Mouse (Mus musculus): Measurements from ENCODE around the gene Alkbh2. TPM values are rescaled to one million over a fixed set of nuclear protein-coding genes. Genes with fewer than 3 reads are reported as not detected.

The Alkbh2 gene
- polyA plus RNA-seq, 1 experiment from 2014 or later = 7.6 TPM

DNA sequence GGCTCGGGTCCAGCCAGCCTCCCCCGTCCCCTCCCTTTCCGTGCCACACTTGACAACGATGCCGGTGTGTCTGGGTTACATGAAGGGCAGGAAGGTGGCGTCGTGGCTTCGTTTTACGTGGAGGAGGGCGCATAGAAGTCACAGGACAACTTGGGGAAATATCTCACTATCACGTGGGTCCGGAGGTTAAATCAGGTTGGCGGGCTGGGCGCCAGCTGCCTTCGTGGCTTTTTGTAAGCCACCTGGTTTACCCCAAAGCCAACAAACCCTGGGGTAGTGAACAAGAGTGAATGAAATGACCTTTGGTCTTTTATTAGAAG lies 3.5 kb upstream of the Alkbh2 start:
- Histone ChIP-seq H3K4me1 (ENCODE audit: control insufficient read depth, insufficient read depth, low read length) (peaks cover 35% of the 10 kb centered on the region), H3K9me3 (ENCODE audit: control insufficient read depth, low read length) (no peaks in the 10 kb centered on the region), H3K4me3 (ENCODE audit: low read length) (peak overlapping the region; percentile 86), H3K27me3 (replicated peaks; ENCODE audit: control insufficient read depth, insufficient read depth, low read length) (no peaks in the 10 kb centered on the region), H3K27ac (ENCODE audit: low read length) (peak overlapping the region; percentile 83), H3K9ac (ENCODE audit: low read depth, low read length) (peak overlapping the region; percentile 75), H3K36me3 (ENCODE audit: control insufficient read depth, insufficient read depth, low read length) (no peaks in the 10 kb centered on the region), H3K4me2 (ENCODE audit: low read depth, low read length) (peak overlapping the region; percentile 99)
- no peak for ATAC-seq
- 0% methylated on average over 15 of the region's 15 CpGs for WGBS

DNA sequence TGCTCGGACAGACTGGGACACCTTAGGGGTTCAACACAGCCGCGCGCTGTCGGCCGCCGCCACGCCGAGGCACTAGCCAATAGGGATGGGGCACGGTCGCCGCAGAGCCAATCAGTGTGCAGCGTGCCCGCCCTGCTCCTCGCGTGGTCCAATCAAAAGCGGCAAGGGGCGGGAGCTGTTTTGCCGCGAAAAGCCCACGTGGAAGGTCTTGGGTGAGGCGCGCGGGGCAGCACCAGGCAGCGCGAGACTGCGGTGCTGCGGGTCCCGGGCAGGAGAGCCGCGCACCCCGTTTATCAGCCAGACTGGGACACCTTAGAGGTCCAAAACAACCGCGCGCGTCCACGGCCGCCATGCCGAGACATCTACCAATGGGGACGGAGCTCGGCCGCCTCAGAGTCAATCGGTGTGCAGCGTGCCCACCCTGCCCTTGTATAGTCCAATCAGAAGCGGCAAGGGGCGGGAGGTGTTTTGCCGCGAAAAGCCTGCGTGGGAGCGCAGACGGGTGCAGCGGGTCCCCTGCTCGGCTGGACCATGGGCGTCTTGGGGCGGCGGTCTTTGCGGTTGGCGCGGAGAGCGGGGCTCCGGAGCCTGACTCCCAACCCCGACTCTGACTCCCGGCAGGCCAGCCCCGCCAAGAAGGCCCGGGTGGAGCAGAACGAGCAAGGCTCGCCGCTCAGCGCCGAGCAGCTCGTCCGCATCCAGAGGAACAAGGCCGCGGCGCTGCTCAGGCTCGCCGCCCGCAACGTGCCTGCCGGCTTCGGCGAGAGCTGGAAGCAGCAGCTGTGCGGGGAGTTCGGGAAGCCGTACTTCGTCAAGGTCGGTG lies 2.9 kb upstream of the Alkbh2 start:
- Histone ChIP-seq H3K36me3 (ENCODE audit: control insufficient read depth, insufficient read depth, low read length) (no peaks in the 10 kb centered on the region), H3K9me3 (ENCODE audit: control insufficient read depth, low read length) (no peaks in the 10 kb centered on the region), H3K27ac (ENCODE audit: low read length) (peak overlapping the region; percentile 83), H3K27me3 (replicated peaks; ENCODE audit: control insufficient read depth, insufficient read depth, low read length) (no peaks in the 10 kb centered on the region), H3K4me3 (ENCODE audit: low read length) (peak overlapping the region; percentile 86), H3K4me2 (ENCODE audit: low read depth, low read length) (peak overlapping the region; percentile 99), H3K4me1 (ENCODE audit: control insufficient read depth, insufficient read depth, low read length) (peaks cover 35% of the 10 kb centered on the region), H3K9ac (ENCODE audit: low read depth, low read length) (peak overlapping the region; percentile 75)
- 0% methylated on average over 87 of the region's 87 CpGs for WGBS
- ATAC-seq = peak; percentile 97

DNA sequence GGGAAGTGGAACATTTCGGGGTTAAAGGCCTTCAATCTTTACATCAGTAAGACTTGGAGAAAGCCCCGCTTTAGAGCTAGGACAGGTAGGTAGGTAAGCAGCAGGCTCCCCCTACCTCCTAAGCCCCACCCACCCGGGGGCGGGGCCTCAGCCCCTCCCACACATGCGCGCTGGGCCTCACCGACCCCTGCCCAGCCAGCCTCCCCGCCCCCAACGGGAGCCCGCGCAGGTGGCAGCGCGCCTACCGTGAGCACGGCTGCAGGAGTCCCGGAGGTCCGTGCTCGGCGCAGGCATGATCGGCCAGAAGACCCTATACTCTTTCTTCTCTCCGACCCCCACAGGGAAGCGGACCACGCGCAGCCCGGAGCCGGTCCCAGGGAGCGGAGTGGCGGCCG lies 2.2 kb upstream of the Alkbh2 start, which contains the start of gene Ung:
Ung (plus strand) TSS at position 176 of the 395 bp plus-strand sequence.
- peak within 1 kb of the TSS; percentile 75 for H3K9ac ChIP-seq (ENCODE audit: low read depth, low read length)
- H3K9me3 ChIP-seq (ENCODE audit: control insufficient read depth, low read length) = no peaks in the 10 kb centered on the region
- peak within 1 kb of the TSS; percentile 99 for H3K4me2 ChIP-seq (ENCODE audit: low read depth, low read length)
- 0 out of 2 replicates have a peak, but pooled peaks cover 2% of the 10 kb centered on the region for H3K36me3 ChIP-seq (ENCODE audit: control insufficient read depth, insufficient read depth, low read length)
- H3K27ac ChIP-seq (ENCODE audit: low read length) = peak within 1 kb of the TSS; percentile 83
- peaks cover 35% of the 10 kb centered on the region for H3K4me1 ChIP-seq (ENCODE audit: control insufficient read depth, insufficient read depth, low read length)
- ATAC-seq = peak; percentile 34
- no peaks in the 10 kb centered on the region for H3K27me3 ChIP-seq (replicated peaks; ENCODE audit: control insufficient read depth, insufficient read depth, low read length)
- WGBS = 3% methylated on average over 21 of the region's 29 CpGs
- H3K4me3 ChIP-seq (ENCODE audit: low read length) = peak within 1 kb of the TSS; percentile 86

DNA sequence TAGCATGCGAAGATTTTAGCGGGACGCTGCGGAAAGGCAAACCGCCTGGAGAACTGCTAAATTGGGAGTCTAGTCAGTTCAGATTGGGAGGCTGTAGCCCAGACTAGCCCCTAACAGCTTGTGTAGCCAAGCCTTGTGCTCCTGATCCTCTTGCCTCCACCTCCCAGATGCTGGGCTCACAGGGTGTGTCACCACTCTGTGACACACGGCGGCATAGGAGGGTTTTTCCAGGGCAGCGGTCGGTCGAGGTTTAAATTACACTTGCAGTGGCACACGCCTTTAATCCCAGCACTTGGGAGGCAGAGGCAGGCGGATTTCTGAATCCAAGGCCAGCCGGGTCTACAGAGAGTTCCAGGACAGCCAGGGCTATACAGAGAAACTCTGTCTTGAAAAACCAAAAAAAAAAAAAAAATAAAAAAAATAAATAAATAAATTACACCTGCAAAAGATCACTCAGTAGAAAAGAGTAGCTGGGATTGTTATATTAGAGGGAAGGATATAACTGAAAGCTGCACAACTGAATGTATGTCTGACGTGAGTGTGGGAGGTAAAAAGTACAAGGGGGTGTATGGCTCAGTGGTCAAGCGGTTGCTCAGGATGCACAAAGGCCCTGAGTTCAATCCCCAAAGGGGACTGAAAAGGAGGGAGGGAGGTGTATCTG lies 1.7 kb upstream of the Alkbh2 start:
- H3K4me2 ChIP-seq (ENCODE audit: low read depth, low read length) = peak overlapping the region; percentile 99
- no peaks in the 10 kb centered on the region for H3K27me3 ChIP-seq (replicated peaks; ENCODE audit: control insufficient read depth, insufficient read depth, low read length)
- H3K4me1 ChIP-seq (ENCODE audit: control insufficient read depth, insufficient read depth, low read length) = peaks cover 35% of the 10 kb centered on the region
- no peak for ATAC-seq
- H3K9ac ChIP-seq (ENCODE audit: low read depth, low read length) = peak overlapping the region; percentile 75
- H3K9me3 ChIP-seq (ENCODE audit: control insufficient read depth, low read length) = no peaks in the 10 kb centered on the region
- WGBS = 77% methylated on average over 15 of the region's 15 CpGs
- 0 out of 2 replicates have a peak, but pooled peaks cover 2% of the 10 kb centered on the region for H3K36me3 ChIP-seq (ENCODE audit: control insufficient read depth, insufficient read depth, low read length)
- no peak overlapping the region for H3K27ac ChIP-seq (ENCODE audit: low read length)
- H3K4me3 ChIP-seq (ENCODE audit: low read length) = peak overlapping the region; percentile 86

DNA sequence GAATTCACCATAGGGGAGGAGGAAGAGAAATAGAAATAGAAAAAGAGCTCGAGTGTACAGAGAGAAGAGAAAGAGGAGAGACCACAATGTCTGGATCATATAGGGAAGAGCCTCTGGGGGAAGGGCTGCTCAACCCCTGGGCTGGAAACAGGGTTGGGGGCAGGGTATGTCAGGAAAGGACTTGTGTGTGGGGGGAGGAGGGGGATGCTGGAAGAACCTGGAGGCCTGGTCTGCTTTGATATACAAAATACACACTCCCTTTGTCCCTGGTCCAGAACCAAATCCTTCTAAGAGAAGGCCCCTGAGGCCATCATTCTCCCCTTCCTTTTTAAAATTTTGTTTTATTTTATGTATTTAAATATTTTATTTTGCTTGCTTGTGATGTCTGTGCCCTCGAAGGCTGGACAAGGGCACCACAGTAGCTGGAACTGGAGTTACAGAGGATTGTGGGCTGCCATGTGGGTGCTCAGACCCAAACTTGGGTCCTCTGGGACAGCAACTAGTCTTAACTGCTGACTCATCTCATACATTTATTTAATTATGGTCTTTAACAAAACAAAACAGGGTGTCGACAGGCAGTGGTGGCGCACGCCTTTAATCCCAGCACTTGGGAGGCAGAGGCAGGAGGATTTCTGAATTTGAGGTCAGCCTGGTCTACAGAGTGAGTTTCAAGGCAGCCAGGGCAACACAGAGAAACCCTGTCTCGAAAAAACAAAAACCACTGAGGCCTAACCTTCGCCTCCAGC lies 1.3 kb downstream of the Alkbh2 start:
- H3K4me3 ChIP-seq (ENCODE audit: low read length) = peak overlapping the region; percentile 75
- H3K9me3 ChIP-seq (ENCODE audit: control insufficient read depth, low read length) = no peaks in the 10 kb centered on the region
- H3K27me3 ChIP-seq (replicated peaks; ENCODE audit: control insufficient read depth, insufficient read depth, low read length) = no peaks in the 10 kb centered on the region
- H3K4me2 ChIP-seq (ENCODE audit: low read depth, low read length) = peak overlapping the region; percentile 94
- H3K9ac ChIP-seq (ENCODE audit: low read depth, low read length) = no peak overlapping the region
- H3K4me1 ChIP-seq (ENCODE audit: control insufficient read depth, insufficient read depth, low read length) = peaks cover 14% of the 10 kb centered on the region
- WGBS = 87% methylated on average over 7 of the region's 7 CpGs
- H3K27ac ChIP-seq (ENCODE audit: low read length) = peak overlapping the region; percentile 94; the same call in 1 of the 2 replicates
- no peak for ATAC-seq
- peaks cover 5% of the 10 kb centered on the region; the same call in 1 of the 2 replicates for H3K36me3 ChIP-seq (ENCODE audit: control insufficient read depth, insufficient read depth, low read length)

DNA sequence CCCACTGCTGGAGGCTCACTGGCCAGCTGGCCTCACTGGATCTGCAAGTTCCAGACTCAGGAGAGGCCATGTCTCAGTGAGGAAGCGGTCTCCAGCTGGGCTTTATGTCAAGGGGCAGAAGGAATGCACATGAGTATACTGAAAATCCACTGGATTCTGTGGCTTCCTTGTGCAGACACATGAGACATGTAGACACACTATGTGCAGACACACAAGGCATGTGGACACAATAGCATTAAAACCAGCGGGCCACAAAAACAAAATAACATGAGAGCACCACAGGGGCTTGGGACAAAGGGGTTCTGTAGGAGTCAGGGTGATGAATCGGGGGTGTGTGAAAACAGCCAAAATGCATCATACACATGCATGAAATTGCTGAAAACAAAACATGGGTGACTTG lies 2.0 kb downstream of the Alkbh2 start:
- ATAC-seq = no peak
- WGBS = 82% methylated on average over 3 of the region's 3 CpGs
- H3K9me3 ChIP-seq (ENCODE audit: control insufficient read depth, low read length) = no peaks in the 10 kb centered on the region
- H3K4me3 ChIP-seq (ENCODE audit: low read length) = no peak overlapping the region
- no peak overlapping the region for H3K4me2 ChIP-seq (ENCODE audit: low read depth, low read length)
- peaks cover 5% of the 10 kb centered on the region; the same call in 1 of the 2 replicates for H3K36me3 ChIP-seq (ENCODE audit: control insufficient read depth, insufficient read depth, low read length)
- H3K27me3 ChIP-seq (replicated peaks; ENCODE audit: control insufficient read depth, insufficient read depth, low read length) = no peaks in the 10 kb centered on the region
- no peak overlapping the region for H3K27ac ChIP-seq (ENCODE audit: low read length)
- H3K9ac ChIP-seq (ENCODE audit: low read depth, low read length) = no peak overlapping the region
- H3K4me1 ChIP-seq (ENCODE audit: control insufficient read depth, insufficient read depth, low read length) = peaks cover 9% of the 10 kb centered on the region

DNA sequence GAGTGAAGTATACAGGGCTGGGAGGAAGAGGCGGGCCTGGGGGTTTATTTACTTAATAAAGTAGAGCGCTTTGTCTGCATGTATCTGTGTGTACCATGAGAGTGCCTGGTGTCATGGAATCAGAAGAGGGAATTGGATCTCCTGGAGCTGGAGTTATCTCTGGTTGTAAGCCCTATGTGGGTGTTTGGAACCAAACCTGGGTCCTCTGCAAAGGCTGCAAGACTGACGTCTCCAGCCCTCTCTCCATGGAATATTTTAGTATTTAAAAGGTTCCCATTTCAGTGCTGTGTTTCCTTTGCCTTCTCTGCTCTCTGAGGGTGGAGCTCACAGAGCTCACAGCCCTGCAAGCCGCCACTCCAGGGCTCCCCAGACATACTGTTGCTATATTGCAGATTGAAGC lies 8.2 kb downstream of the Alkbh2 start:
- H3K4me2 ChIP-seq (ENCODE audit: low read depth, low read length) = no peak overlapping the region
- peaks cover 5% of the 10 kb centered on the region; the same call in 1 of the 2 replicates for H3K36me3 ChIP-seq (ENCODE audit: control insufficient read depth, insufficient read depth, low read length)
- no peak overlapping the region for H3K9ac ChIP-seq (ENCODE audit: low read depth, low read length)
- H3K4me3 ChIP-seq (ENCODE audit: low read length) = no peak overlapping the region
- no peaks in the 10 kb centered on the region for H3K9me3 ChIP-seq (ENCODE audit: control insufficient read depth, low read length)
- H3K27ac ChIP-seq (ENCODE audit: low read length) = no peak overlapping the region
- 79% methylated on average over 4 of the region's 4 CpGs for WGBS
- H3K27me3 ChIP-seq (replicated peaks; ENCODE audit: control insufficient read depth, insufficient read depth, low read length) = no peaks in the 10 kb centered on the region
- ATAC-seq = no peak
- no peaks in the 10 kb centered on the region for H3K4me1 ChIP-seq (ENCODE audit: control insufficient read depth, insufficient read depth, low read length)

DNA sequence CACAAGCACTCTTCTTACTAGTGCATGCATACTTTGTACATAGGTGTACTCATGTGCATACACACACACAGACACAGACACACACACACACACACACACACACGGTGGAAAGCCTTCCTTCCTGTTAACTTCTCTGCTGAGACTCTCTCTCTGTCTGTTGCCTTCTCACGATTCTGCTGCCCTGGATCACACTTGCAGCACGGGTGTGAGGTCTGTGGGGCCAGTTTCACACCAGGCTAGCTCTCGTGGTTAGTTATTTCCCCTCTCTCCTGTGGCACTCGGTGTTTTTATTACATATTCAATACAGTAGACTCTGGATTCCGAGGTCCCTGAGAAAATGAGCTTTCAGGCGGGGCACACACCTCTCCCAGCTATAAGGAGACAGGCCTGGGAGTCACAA lies 11.4 kb downstream of the Alkbh2 start:
- Histone ChIP-seq H3K9me3 (ENCODE audit: control insufficient read depth, low read length) (no peaks in the 10 kb centered on the region), H3K36me3 (ENCODE audit: control insufficient read depth, insufficient read depth, low read length) (peaks cover 2% of the 10 kb centered on the region; the same call in 1 of the 2 replicates), H3K27me3 (replicated peaks; ENCODE audit: control insufficient read depth, insufficient read depth, low read length) (no peaks in the 10 kb centered on the region), H3K9ac (ENCODE audit: low read depth, low read length) (no peak overlapping the region), H3K27ac (ENCODE audit: low read length) (no peak overlapping the region), H3K4me3 (ENCODE audit: low read length) (no peak overlapping the region), H3K4me2 (ENCODE audit: low read depth, low read length) (no peak overlapping the region), H3K4me1 (ENCODE audit: control insufficient read depth, insufficient read depth, low read length) (no peaks in the 10 kb centered on the region)
- WGBS = 81% methylated on average over 7 of the region's 7 CpGs
- no peak for ATAC-seq

DNA sequence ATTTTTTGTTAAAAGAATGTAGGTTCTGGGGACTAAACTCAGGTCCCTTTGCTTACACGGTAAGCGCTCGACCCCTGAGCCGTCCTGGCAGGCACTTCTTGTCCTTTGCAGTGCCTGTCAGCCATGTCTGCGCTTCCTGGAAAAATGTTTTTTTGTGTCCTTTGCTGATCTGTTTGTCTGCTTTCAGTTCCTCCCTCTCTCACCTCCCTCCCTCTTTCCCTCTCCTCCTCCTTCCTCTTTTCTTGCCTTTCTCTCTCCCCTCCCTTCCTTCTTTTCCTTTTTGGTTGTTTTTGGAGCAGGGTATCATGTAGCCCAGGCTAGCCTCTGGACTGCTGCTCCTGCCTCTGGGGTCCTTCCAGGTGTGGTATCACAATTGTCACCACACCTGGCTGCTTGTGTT lies 13.0 kb downstream of the Alkbh2 start:
- no peaks in the 10 kb centered on the region for H3K4me1 ChIP-seq (ENCODE audit: control insufficient read depth, insufficient read depth, low read length)
- WGBS = 81% methylated on average over 5 of the region's 5 CpGs
- no peak overlapping the region for H3K9ac ChIP-seq (ENCODE audit: low read depth, low read length)
- no peak overlapping the region for H3K4me2 ChIP-seq (ENCODE audit: low read depth, low read length)
- ATAC-seq = no peak
- H3K27ac ChIP-seq (ENCODE audit: low read length) = no peak overlapping the region
- no peaks in the 10 kb centered on the region for H3K27me3 ChIP-seq (replicated peaks; ENCODE audit: control insufficient read depth, insufficient read depth, low read length)
- H3K36me3 ChIP-seq (ENCODE audit: control insufficient read depth, insufficient read depth, low read length) = peaks cover 9% of the 10 kb centered on the region
- no peaks in the 10 kb centered on the region for H3K9me3 ChIP-seq (ENCODE audit: control insufficient read depth, low read length)
- H3K4me3 ChIP-seq (ENCODE audit: low read length) = no peak overlapping the region
